ENCODE assay signal across 26 mouse cellular contexts in genomic region chr13:20799772-20800171, GRCm38 (mm10). TPM values are rescaled to one million over a fixed set of nuclear protein-coding genes. Genes with fewer than 3 reads are reported as not detected.
DNase-seq lines count a peak whose midpoint lies in the region; ATAC-seq and TF ChIP-seq lines count a peak whose summit lies in the region.
"Had no signal": no experiment of that assay in that cellular context is flagged by ENCODE, and none has a peak within 500 bp of the region (broad histone marks: within the 10 kb centered on the region; RNA-seq: fewer than 3 reads in every experiment).

No protein-coding gene starts in this region.

- no peaks in the 10 kb centered on the region for H3K27me3 ChIP-seq in kidney, postnatal 0 days (ENCODE audit: insufficient read depth, low read length)
- H3K27me3 ChIP-seq in thymus, adult 2 months (ENCODE audit: control insufficient read depth, insufficient read depth, low read length) = no peaks in the 10 kb centered on the region
- H3K27me3 ChIP-seq: CH12.LX; embryonic facial prominence, embryonic 12.5 days; forebrain, embryonic 13.5 days; forebrain, embryonic 15.5 days; Patski had no signal

- no peak for ATAC-seq in kidney, postnatal 0 days (replicated peaks; ENCODE audit: low FRiP score, low read depth)
- peak; percentile 34; the same call in 1 of the 2 replicates for ATAC-seq in common myeloid progenitor, adult 5-6 weeks (replicated peaks; ENCODE audit: low read depth, poor library complexity, severe bottlenecking)
- peak; percentile 40; the same call in 1 of the 2 replicates for ATAC-seq in megakaryocyte progenitor cell, adult 5-6 weeks (replicated peaks; ENCODE audit: poor library complexity)
- ATAC-seq: activated CD4-positive, CD25-positive, alpha-beta regulatory T cell, adult 4 months; CD4-positive, CD25-positive, alpha-beta regulatory T cell, adult 4 months; forebrain, embryonic 13.5 days; forebrain, embryonic 15.5 days; Patski had no signal

- no peak overlapping the region for H3K4me2 ChIP-seq in kidney, postnatal 0 days (ENCODE audit: low read length)
- H3K4me2 ChIP-seq: embryonic facial prominence, embryonic 12.5 days; forebrain, embryonic 13.5 days; forebrain, embryonic 15.5 days had no signal

- H3K4me3 ChIP-seq in kidney, postnatal 0 days (replicated peaks; ENCODE audit: low read depth, low read length) = no peak overlapping the region
- H3K4me3 ChIP-seq in thymus, adult 2 months (ENCODE audit: control insufficient read depth, insufficient read depth, low read length) = no peak overlapping the region
- H3K4me3 ChIP-seq: embryonic facial prominence, embryonic 10.5 days; embryonic facial prominence, embryonic 12.5 days; forebrain, embryonic 13.5 days; forebrain, embryonic 15.5 days had no signal

- no peaks in the 10 kb centered on the region for H3K9me3 ChIP-seq in kidney, postnatal 0 days (replicated peaks; ENCODE audit: low read length)
- H3K9me3 ChIP-seq: embryonic facial prominence, embryonic 10.5 days; embryonic facial prominence, embryonic 12.5 days; forebrain, embryonic 13.5 days; forebrain, embryonic 15.5 days; G1E had no signal

- WGBS in kidney, postnatal 0 days = 60% methylated on average over 3 of the region's 3 CpGs
- WGBS in thymus, adult 2 months = 33% methylated on average over 3 of the region's 3 CpGs

- TF ChIP-seq POLR2A in thymus, adult 2 months (IDR thresholded peaks at IDR 0.05; ENCODE audit: control insufficient read depth, extremely low read depth, insufficient read depth, low read length, poor library complexity) = no peak

- no peaks in the 10 kb centered on the region; the same call in 1 of the 2 replicates for H3K4me1 ChIP-seq in kidney, postnatal 0 days (replicated peaks; ENCODE audit: insufficient read depth, low read length)
- no peaks in the 10 kb centered on the region for H3K4me1 ChIP-seq in thymus, adult 2 months (replicated peaks; ENCODE audit: control insufficient read depth, insufficient read depth, low read length)
- H3K4me1 ChIP-seq: embryonic facial prominence, embryonic 12.5 days; forebrain, embryonic 13.5 days; forebrain, embryonic 15.5 days had no signal

- no peaks in the 10 kb centered on the region for H3K36me3 ChIP-seq in kidney, postnatal 0 days (ENCODE audit: insufficient read depth, low read length)
- H3K36me3 ChIP-seq in thymus, adult 2 months (ENCODE audit: control insufficient read depth, insufficient read depth, low read length) = no peaks in the 10 kb centered on the region
- H3K36me3 ChIP-seq: embryonic facial prominence, embryonic 10.5 days; embryonic facial prominence, embryonic 12.5 days; forebrain, embryonic 15.5 days; G1E had no signal

- TF ChIP-seq CTCF in kidney, postnatal 0 days (IDR thresholded peaks at IDR 0.05; ENCODE audit: low read depth) = no peak
- no peak for TF ChIP-seq CTCF in thymus, adult 2 months (IDR thresholded peaks at IDR 0.05; ENCODE audit: borderline replicate concordance, control insufficient read depth, extremely low read depth, insufficient read depth, low read length, poor library complexity)

- no peak overlapping the region for H3K9ac ChIP-seq in kidney, postnatal 0 days (ENCODE audit: low read depth, low read length)
- H3K9ac ChIP-seq: embryonic facial prominence, embryonic 12.5 days; forebrain, embryonic 13.5 days; forebrain, embryonic 15.5 days had no signal

- H3K27ac ChIP-seq in kidney, postnatal 0 days = no peak overlapping the region
- H3K27ac ChIP-seq in thymus, adult 2 months (ENCODE audit: control insufficient read depth, insufficient read depth, low read length) = no peak overlapping the region
- H3K27ac ChIP-seq: embryonic facial prominence, embryonic 10.5 days; embryonic facial prominence, embryonic 12.5 days; forebrain, embryonic 13.5 days; forebrain, embryonic 15.5 days had no signal

- DNase-seq in kidney, postnatal 0 days (ENCODE audit: low spot score) = peak; percentile 10
- DNase-seq in kidney, adult 11 months = no peak
- peak; percentile 53 for DNase-seq in thymus, postnatal 0 days (ENCODE audit: low spot score)
- DNase-seq in thymus, adult 2 months = no peak
- no peak for DNase-seq in heart, adult 9 months (ENCODE audit: low spot score in 2 of 2)
- DNase-seq: adrenal gland, adult 8-10 months; adrenal gland, postnatal 14 days; adrenal gland, postnatal 36 days; B cell, adult 2 months; cerebellum, adult 11-12 months; cerebellum, adult 2 months; cerebellum, adult 9-10 months; cerebellum, postnatal 10 days; cerebellum, postnatal 25 days; embryo, embryonic 11 days had no signal

RNA-seq across cellular contexts. Expression of gene Aoah, which starts 5.9 kb away (rescaled TPM):
- polyA plus RNA-seq in kidney, postnatal 0 days (2015; fragmentation: Nextera tagmentation; extraction: Ambion mirVana) = 4.2 and 5.1 TPM in 2 replicates
- polyA plus RNA-seq in thymus, postnatal 0 days (2015; fragmentation: Nextera tagmentation; extraction: Ambion mirVana) = 0.84 and 1.4 TPM in 2 replicates
- 1.3 and 2.0 TPM in 2 replicates for polyA plus RNA-seq in thymus, adult 2 months (2012; rRNA removed)
- 1.3 and 2.3 TPM in 2 replicates for total RNA-seq in common myeloid progenitor, adult 5-6 weeks (2017)
- total RNA-seq in megakaryocyte progenitor cell, adult 5-6 weeks (2015) = 35.1 and 45.3 TPM in 2 replicates
- 16.9 and 25.8 TPM in 2 replicates for total RNA-seq in megakaryocyte progenitor cell, adult 5-6 weeks (2017)
- polyA plus RNA-seq: activated CD4-positive, CD25-positive, alpha-beta regulatory T cell, adult 4 months; G1E; Patski had no signal

Comparison
In these comparisons a context has a peak if more than half of its experiments do, and no peak if none do; other contexts are left out.
1. DNase-seq: peak in kidney, postnatal 0 days (single experiment) and thymus, postnatal 0 days (single experiment); none in kidney, adult 11 months (single experiment), thymus, adult 2 months (single experiment) and heart, adult 9 months (0 of 2).